Mouse (Mus musculus): ENCODE results near the gene Colca2. TPM values are rescaled to one million over a fixed set of nuclear protein-coding genes. Genes with fewer than 3 reads are reported as not detected.

Colca2 gene
- total RNA-seq (2021), result 1 to 10 TPM in 1 of 2 experiments, under 1 TPM in 1; 0.96 to 1.5 TPM
- long read RNA-seq, partial matches to known transcripts, result 0 of 3 reads
- long read RNA-seq, other reads (novel, unspliced or antisense), result 1 of 3 reads

- peak; percentile 69 to 80 for DNase-seq (ENCODE audit: low spot score in 2 of 2)
These were observed at the start of gene Colca2 for GRCm38 (mm10) chr9:51278500-51279381. TSS of gene Colca2 (minus strand) at chr9:51278569.

- DNase-seq (ENCODE audit: low spot score in 2 of 2), result no peak
These were observed 49.2 kb upstream of the Colca2 start for GRCm38 (mm10) chr9:51327555-51327903.

GRCm38 (mm10) chr9:51326619-51327554 is 48.5 kb upstream of the Colca2 start:
- no peak for DNase-seq (ENCODE audit: low spot score in 2 of 2)

DNA sequence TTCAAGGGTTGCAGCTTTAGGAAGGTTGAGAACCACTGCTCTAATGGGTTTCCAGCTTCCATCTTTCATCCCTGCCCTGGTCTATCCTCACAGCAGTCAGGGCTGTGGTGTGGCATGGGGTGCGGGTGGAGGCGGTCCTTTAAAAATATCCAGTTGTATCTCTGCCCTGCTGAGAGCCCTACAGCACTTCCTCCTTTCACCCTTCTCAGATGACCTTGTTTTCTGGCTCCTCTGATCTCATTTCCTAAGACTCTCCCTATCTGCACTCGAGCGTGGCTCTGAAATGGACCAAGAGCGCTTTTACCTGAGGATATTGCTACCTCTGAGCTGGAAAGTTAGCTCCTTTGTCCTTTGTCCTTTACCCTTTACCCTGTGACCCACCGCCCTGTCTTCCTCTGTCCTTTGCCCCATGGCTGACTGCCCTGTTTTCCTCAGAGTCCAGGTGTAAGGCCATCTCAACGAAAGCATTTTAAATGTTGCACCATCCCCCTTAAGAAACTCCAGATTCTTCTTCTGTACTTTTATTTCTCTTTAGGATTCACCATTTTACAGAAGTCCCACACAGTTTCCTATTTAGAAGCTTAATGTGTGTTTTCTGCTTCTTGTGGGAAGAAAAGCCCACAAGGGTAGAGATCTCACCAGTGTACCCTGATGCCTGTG is 46.2 kb upstream of the Colca2 start:
- DNase-seq (ENCODE audit: low spot score in 2 of 2), result no peak

DNA sequence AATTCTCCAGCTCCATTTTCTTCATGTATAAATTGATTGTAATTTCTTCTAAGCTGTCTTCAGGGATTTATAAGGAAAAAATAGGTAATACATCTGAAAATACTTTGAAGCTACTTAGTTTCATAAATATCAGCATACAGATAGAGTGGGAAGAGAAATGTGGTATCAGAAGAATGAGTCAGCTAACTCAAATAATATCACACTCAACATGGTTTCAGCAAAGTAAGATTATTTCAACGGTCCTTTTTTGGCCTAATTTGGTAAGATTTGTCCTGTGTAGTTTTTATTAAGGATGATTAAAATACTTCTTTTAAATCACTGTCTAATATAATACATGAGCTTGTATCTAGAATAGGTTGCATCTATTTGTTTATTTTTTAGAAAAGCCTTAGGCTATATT is 41.7 kb upstream of the Colca2 start:
- no peak for DNase-seq (ENCODE audit: low spot score in 2 of 2)

GRCm38 (mm10) chr9:51318246-51318645 is 39.9 kb upstream of the Colca2 start:
- no peak for DNase-seq (ENCODE audit: low spot score in 2 of 2)

GRCm38 (mm10) chr9:51317322-51317721 is 39.0 kb upstream of the Colca2 start:
- no peak for DNase-seq (ENCODE audit: low spot score in 2 of 2)

GRCm38 (mm10) chr9:51315402-51316063 is 37.2 kb upstream of the Colca2 start:
- no peak for DNase-seq (ENCODE audit: low spot score in 2 of 2)

DNA sequence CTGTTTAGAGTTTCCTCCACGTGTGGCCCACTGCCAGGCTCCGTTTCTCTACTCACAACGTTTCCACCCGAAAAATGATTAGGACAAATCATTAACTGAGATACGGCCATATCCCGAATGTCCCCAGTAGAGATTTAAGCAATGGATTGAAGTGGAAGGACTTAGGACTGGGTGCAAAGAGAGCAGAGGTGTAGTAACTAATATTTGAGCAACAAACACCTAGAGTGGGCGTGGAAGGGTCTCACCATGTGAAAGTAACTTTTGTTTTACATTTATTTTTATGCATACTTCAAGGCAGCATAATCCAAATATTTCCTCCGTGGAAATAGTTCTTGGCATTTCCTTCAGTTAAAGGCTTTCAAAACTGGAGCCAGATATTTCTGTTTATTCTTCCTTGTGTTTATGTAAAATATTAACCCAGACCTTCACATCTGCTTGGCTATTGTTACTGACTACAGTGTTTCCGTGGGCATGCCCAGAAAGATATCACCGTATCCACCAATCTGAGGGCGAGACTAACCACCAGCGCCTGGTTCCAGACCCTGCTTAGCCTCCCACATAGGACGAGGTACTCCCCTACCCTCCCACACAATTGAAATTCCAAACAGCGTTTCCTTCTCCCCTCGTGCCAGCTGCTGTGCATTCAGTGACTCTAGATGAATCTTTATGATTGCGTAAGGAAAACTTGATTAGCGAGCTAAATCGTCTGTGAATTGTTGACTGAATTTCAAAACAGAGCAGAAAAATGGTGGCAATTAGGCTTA is 34.4 kb upstream of the Colca2 start:
- no peak for DNase-seq (ENCODE audit: low spot score in 2 of 2)

DNA sequence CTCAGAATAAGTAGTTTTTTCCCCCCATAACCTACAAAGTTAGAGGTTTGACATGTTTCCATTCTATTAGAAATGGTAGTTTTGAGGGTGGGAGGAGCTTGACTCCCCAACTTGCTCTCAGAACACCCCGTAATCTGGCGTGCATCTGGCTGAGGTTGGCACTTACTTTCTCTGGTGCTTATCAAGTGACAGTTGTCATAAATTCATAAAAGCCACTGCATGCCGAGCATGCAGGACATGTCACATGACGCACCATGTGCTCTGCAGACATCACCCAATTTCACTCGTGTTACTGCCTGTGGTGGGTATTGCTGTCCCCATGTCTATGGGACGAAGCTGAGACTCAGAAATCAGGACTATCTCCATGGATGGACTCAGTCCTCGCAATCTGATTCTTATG is 32.1 kb upstream of the Colca2 start:
- DNase-seq (ENCODE audit: low spot score in 2 of 2), result no peak

GRCm38 (mm10) chr9:51306351-51306750 is 28.0 kb upstream of the Colca2 start:
- no peak for DNase-seq (ENCODE audit: low spot score in 2 of 2)

- peak; percentile 26 to 43 for DNase-seq (ENCODE audit: low spot score in 2 of 2)
These were observed 26.8 kb upstream of the Colca2 start for GRCm38 (mm10) chr9:51305146-51305545.

- no peak for DNase-seq (ENCODE audit: low spot score in 2 of 2)
These were observed 25.6 kb upstream of the Colca2 start for GRCm38 (mm10) chr9:51303980-51304379.

DNA sequence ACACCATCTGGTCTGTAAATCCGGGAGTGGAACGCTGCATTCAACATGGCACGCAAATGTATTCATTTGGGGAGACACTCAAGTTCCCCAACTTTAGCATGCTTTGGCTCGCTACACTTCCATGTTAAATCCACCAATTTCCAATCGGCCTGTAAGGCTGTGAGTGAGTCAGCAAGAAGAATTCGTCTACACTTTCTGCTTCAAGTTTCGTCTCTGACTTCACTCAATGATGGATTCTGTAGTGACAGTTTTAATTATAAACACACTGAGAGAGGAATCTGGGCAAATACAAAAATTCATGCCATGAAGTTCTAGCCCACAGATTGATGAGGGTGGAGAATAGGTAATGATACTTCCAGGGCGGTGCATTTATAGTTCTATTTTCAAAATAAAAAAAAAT is 15.2 kb upstream of the Colca2 start:
- no peak for DNase-seq (ENCODE audit: low spot score in 2 of 2)

- peak; percentile 82 to 85 for DNase-seq (ENCODE audit: low spot score in 2 of 2)
These were observed 14.3 kb upstream of the Colca2 start for GRCm38 (mm10) chr9:51292674-51293073.

DNA sequence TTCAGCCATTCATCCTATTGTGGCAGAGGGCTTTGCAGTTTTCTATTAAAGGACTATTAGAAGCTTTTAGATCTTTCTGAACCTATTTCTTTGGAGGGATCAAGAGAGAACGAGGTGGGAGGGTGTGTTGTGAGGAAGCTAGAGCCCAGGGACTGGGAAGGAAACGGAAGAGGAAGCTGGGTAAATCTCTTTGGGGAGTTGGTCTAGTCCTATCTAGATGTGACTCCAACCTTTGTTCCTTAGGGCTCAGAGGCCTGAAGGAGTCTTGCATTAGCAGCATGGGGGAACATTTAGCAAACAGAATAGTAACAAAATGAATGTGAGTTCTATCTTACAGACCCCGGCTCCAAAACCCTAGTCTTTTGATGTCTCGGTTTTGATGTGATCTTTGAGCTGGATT is 12.6 kb upstream of the Colca2 start:
- DNase-seq (ENCODE audit: low spot score in 2 of 2), result no peak

- DNase-seq (ENCODE audit: low spot score in 2 of 2), result no peak
These were observed 7.7 kb upstream of the Colca2 start for GRCm38 (mm10) chr9:51286079-51286478.

GRCm38 (mm10) chr9:51277834-51278498 is 403 bp downstream of the Colca2 start:
- DNase-seq (ENCODE audit: low spot score in 2 of 2), result no peak

DNA sequence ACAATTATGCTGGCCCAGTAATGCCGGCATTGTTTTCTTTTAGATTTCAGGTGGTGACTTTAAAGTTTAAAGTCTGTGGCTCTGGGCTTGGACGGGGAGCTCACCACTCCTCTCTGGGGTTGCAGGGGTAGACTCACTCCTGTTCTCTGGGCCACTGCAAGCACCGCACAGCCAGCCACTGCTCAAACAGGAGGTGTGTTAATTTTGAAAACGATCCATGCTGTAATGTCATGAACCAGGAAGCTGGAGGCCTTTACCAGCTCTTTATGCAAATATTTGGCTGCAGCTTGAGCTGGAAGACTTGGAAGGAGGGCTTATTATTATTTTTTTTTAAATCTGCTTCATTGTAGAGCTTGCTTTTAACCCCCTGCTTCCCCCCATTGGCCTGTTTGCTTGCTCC is 3.7 kb downstream of the Colca2 start:
- no peak for DNase-seq (ENCODE audit: low spot score in 2 of 2)
